Mouse (Mus musculus): ENCODE data around the gene Babam2. TPM values are rescaled to one million over a fixed set of nuclear protein-coding genes. Genes with fewer than 3 reads are reported as not detected.

The Babam2 gene
- total and polyA plus RNA-seq, 3 experiments, result 44.6 to 214 (median 65.0) TPM

GRCm38 (mm10) chr5:31724519-31724918 lies 27.0 kb downstream of the Babam2 start:
- ATAC-seq (ENCODE audit: extremely low read depth, insufficient number of reproducible peaks, low FRiP score, poor library complexity, severe bottlenecking) (no peak), DNase-seq (ENCODE audit: low spot score) (no peak)
- Histone ChIP-seq H3K36me3 (replicated peaks) (peaks cover 26% of the 10 kb centered on the region), H3K27me3 (ENCODE audit: insufficient read depth, low read length) (no peaks in the 10 kb centered on the region), H3K9me3 (replicated peaks) (no peaks in the 10 kb centered on the region), H3K4me1 (ENCODE audit: insufficient read depth, low read depth, low read length) (peaks cover 21% of the 10 kb centered on the region), H3K4me3 (ENCODE audit: low read depth, low read length) (no peak overlapping the region)
- TF ChIP-seq CTCF (IDR thresholded peaks at IDR 0.05; ENCODE audit: low read depth, low read length) (no peak), GATA1 (IDR thresholded peaks at IDR 0.05; ENCODE audit: borderline replicate concordance, low read length) (no peak), POLR2AphosphoS5 (IDR thresholded peaks at IDR 0.05; ENCODE audit: insufficient replicate concordance, low read depth, low read length) (no peak), GATA2 (IDR thresholded peaks at IDR 0.05; ENCODE audit: borderline replicate concordance, low read depth, low read length) (no peak), TAL1 (conservative IDR thresholded peaks at IDR 0.05; ENCODE audit: low read depth, low read length) (no peak)

- H3K4me3 ChIP-seq (ENCODE audit: low read depth, low read length), result no peak overlapping the region
- H3K4me1 ChIP-seq (ENCODE audit: insufficient read depth, low read depth, low read length), result peaks cover 29% of the 10 kb centered on the region
- peaks cover 30% of the 10 kb centered on the region for H3K36me3 ChIP-seq (replicated peaks)
- H3K27me3 ChIP-seq (ENCODE audit: insufficient read depth, low read length), result no peaks in the 10 kb centered on the region
- TF ChIP-seq POLR2AphosphoS5 (IDR thresholded peaks at IDR 0.05; ENCODE audit: insufficient replicate concordance, low read depth, low read length), result no peak
- no peak for TF ChIP-seq GATA1 (IDR thresholded peaks at IDR 0.05; ENCODE audit: borderline replicate concordance, low read length)
- no peak for TF ChIP-seq GATA2 (IDR thresholded peaks at IDR 0.05; ENCODE audit: borderline replicate concordance, low read depth, low read length)
- no peaks in the 10 kb centered on the region for H3K9me3 ChIP-seq (replicated peaks)
- ATAC-seq (ENCODE audit: extremely low read depth, insufficient number of reproducible peaks, low FRiP score, poor library complexity, severe bottlenecking), result no peak
- peak; percentile 15 for DNase-seq (ENCODE audit: low spot score)
These were observed 28.4 kb downstream of the Babam2 start for GRCm38 (mm10) chr5:31725885-31726284.

GRCm38 (mm10) chr5:31727456-31727855 lies 30.0 kb downstream of the Babam2 start:
- H3K4me1 ChIP-seq (ENCODE audit: insufficient read depth, low read depth, low read length), result peaks cover 43% of the 10 kb centered on the region
- peaks cover 36% of the 10 kb centered on the region for H3K36me3 ChIP-seq (replicated peaks)
- H3K9me3 ChIP-seq (replicated peaks), result no peaks in the 10 kb centered on the region
- DNase-seq (ENCODE audit: low spot score), result no peak
- TF ChIP-seq CTCF (IDR thresholded peaks at IDR 0.05; ENCODE audit: low read depth, low read length), result no peak
- TF ChIP-seq POLR2AphosphoS5 (IDR thresholded peaks at IDR 0.05; ENCODE audit: insufficient replicate concordance, low read depth, low read length), result no peak
- no peak for TF ChIP-seq GATA2 (IDR thresholded peaks at IDR 0.05; ENCODE audit: borderline replicate concordance, low read depth, low read length)
- no peak for TF ChIP-seq GATA1 (IDR thresholded peaks at IDR 0.05; ENCODE audit: borderline replicate concordance, low read length)
- TF ChIP-seq TAL1 (conservative IDR thresholded peaks at IDR 0.05; ENCODE audit: low read depth, low read length), result no peak
- no peak overlapping the region for H3K4me3 ChIP-seq (ENCODE audit: low read depth, low read length)
- no peak for ATAC-seq (ENCODE audit: extremely low read depth, insufficient number of reproducible peaks, low FRiP score, poor library complexity, severe bottlenecking)
- no peaks in the 10 kb centered on the region for H3K27me3 ChIP-seq (ENCODE audit: insufficient read depth, low read length)

- peak overlapping the region; percentile 32; the same call in 1 of the 2 replicates for H3K4me3 ChIP-seq (ENCODE audit: low read depth, low read length)
- DNase-seq (ENCODE audit: low spot score) (peak; percentile 8), ATAC-seq (ENCODE audit: extremely low read depth, insufficient number of reproducible peaks, low FRiP score, poor library complexity, severe bottlenecking) (peak; percentile 76)
- peaks cover 28% of the 10 kb centered on the region for H3K36me3 ChIP-seq (replicated peaks)
- no peaks in the 10 kb centered on the region for H3K27me3 ChIP-seq (ENCODE audit: insufficient read depth, low read length)
- no peaks in the 10 kb centered on the region for H3K9me3 ChIP-seq (replicated peaks)
- H3K4me1 ChIP-seq (ENCODE audit: insufficient read depth, low read depth, low read length), result peaks cover 41% of the 10 kb centered on the region
- TF ChIP-seq POLR2AphosphoS5 (IDR thresholded peaks at IDR 0.05; ENCODE audit: insufficient replicate concordance, low read depth, low read length) (no peak), GATA2 (IDR thresholded peaks at IDR 0.05; ENCODE audit: borderline replicate concordance, low read depth, low read length) (no peak; the same call in 1 of the 2 replicates), TAL1 (conservative IDR thresholded peaks at IDR 0.05; ENCODE audit: low read depth, low read length) (no peak), CTCF (IDR thresholded peaks at IDR 0.05; ENCODE audit: low read depth, low read length) (no peak), GATA1 (IDR thresholded peaks at IDR 0.05; ENCODE audit: borderline replicate concordance, low read length) (no peak)
These were observed 35.3 kb downstream of the Babam2 start for GRCm38 (mm10) chr5:31732644-31733338.

DNA sequence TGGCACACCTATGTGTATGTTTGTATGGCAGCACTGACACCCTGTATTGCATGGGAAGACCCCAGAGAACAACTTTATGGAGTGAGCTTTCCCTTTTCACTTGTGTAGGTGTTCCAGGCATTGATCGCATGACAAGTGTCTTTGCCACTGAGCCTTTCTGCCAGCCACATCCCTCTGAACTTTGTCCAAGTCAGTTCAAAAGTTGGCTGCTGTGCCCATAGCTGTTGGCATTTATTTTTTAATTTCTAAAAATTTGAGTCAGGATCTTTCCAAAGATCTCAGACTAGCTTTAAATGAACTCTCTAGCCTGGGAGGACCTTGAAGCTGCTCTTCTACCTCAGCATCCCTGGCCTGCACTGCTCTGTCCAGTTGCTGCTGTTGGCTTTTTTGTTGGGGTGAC lies 44.4 kb downstream of the Babam2 start:
- DNase-seq (ENCODE audit: low spot score), result no peak
- Histone ChIP-seq H3K4me3 (ENCODE audit: low read depth, low read length) (no peak overlapping the region), H3K36me3 (replicated peaks) (peaks cover 12% of the 10 kb centered on the region), H3K4me1 (ENCODE audit: insufficient read depth, low read depth, low read length) (peaks cover 2% of the 10 kb centered on the region; the same call in 1 of the 2 replicates), H3K9me3 (replicated peaks) (no peaks in the 10 kb centered on the region), H3K27me3 (ENCODE audit: insufficient read depth, low read length) (no peaks in the 10 kb centered on the region)
- no peak for TF ChIP-seq POLR2AphosphoS5 (IDR thresholded peaks at IDR 0.05; ENCODE audit: insufficient replicate concordance, low read depth, low read length)
- TF ChIP-seq CTCF (IDR thresholded peaks at IDR 0.05; ENCODE audit: low read depth, low read length), result no peak
- TF ChIP-seq GATA1 (IDR thresholded peaks at IDR 0.05; ENCODE audit: borderline replicate concordance, low read length), result no peak
- no peak for TF ChIP-seq GATA2 (IDR thresholded peaks at IDR 0.05; ENCODE audit: borderline replicate concordance, low read depth, low read length)
- no peak for TF ChIP-seq TAL1 (conservative IDR thresholded peaks at IDR 0.05; ENCODE audit: low read depth, low read length)
- ATAC-seq (ENCODE audit: extremely low read depth, insufficient number of reproducible peaks, low FRiP score, poor library complexity, severe bottlenecking), result no peak

- no peaks in the 10 kb centered on the region for H3K9me3 ChIP-seq (replicated peaks)
- H3K36me3 ChIP-seq (replicated peaks), result peaks cover 12% of the 10 kb centered on the region
- H3K4me1 ChIP-seq (ENCODE audit: insufficient read depth, low read depth, low read length), result peaks cover 2% of the 10 kb centered on the region; the same call in 1 of the 2 replicates
- H3K4me3 ChIP-seq (ENCODE audit: low read depth, low read length), result no peak overlapping the region
- DNase-seq (ENCODE audit: low spot score) (no peak), ATAC-seq (ENCODE audit: extremely low read depth, insufficient number of reproducible peaks, low FRiP score, poor library complexity, severe bottlenecking) (no peak)
- no peaks in the 10 kb centered on the region for H3K27me3 ChIP-seq (ENCODE audit: insufficient read depth, low read length)
- TF ChIP-seq POLR2AphosphoS5 (IDR thresholded peaks at IDR 0.05; ENCODE audit: insufficient replicate concordance, low read depth, low read length) (no peak), GATA2 (IDR thresholded peaks at IDR 0.05; ENCODE audit: borderline replicate concordance, low read depth, low read length) (no peak), TAL1 (conservative IDR thresholded peaks at IDR 0.05; ENCODE audit: low read depth, low read length) (no peak), GATA1 (IDR thresholded peaks at IDR 0.05; ENCODE audit: borderline replicate concordance, low read length) (no peak), CTCF (IDR thresholded peaks at IDR 0.05; ENCODE audit: low read depth, low read length) (no peak)
These were observed 45.1 kb downstream of the Babam2 start for GRCm38 (mm10) chr5:31742521-31743031.
